8 mouse cellular contexts compared by ENCODE assay signal in the genomic region with DNA sequence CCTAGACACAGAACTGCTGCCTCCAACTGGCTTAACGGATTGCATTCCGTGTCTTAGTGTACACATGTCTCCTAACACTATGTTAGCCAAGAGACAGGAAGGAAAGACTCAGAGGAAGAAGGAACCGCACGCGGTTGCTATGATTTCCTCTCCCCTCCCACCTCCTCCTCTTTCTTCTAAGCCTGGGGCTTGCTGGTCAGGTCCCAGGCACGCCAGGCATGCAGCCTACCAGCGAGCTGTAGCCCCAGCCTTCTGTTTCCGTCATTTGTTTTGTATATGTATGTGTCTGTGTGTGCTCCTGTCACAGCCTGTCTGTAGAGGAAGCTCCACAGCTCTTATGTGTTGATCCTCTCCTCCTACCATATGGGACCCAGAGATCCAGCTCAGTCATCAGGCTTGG. TPM values are rescaled to one million over a fixed set of nuclear protein-coding genes. Genes with fewer than 3 reads are reported as not detected.
DNase-seq lines count a peak whose midpoint lies in the region; ATAC-seq lines count a peak whose summit lies in the region.

No protein-coding gene starts in this region.

- H3K9me3 ChIP-seq in forebrain, embryonic 13.5 days (replicated peaks) = no peaks in the 10 kb centered on the region
- H3K9me3 ChIP-seq in hindbrain, embryonic 15.5 days = no peaks in the 10 kb centered on the region; the same call in 1 of the 2 replicates
- no peaks in the 10 kb centered on the region for H3K9me3 ChIP-seq in limb, embryonic 15.5 days

- peak; percentile 36; the same call in 1 of the 2 replicates for ATAC-seq in forebrain, embryonic 13.5 days
- peak; percentile 27; the same call in 1 of the 2 replicates for ATAC-seq in hindbrain, embryonic 15.5 days (ENCODE audit: low FRiP score, low read depth)
- peak; percentile 58; the same call in 1 of the 2 replicates for ATAC-seq in limb, embryonic 15.5 days (ENCODE audit: insufficient number of reproducible peaks, low FRiP score, low TSS enrichment, low read depth)

- peak; percentile 17 to 65 for DNase-seq in left cerebral cortex, postnatal 10 days (ENCODE audit: extremely low spot score in 1 of 2, low spot score in 2 of 2)
- no peak for DNase-seq in left cerebral cortex, postnatal 4 days
- peak; percentile 57 to 64 for DNase-seq in natural killer cell, adult 2 months (ENCODE audit: low spot score in 2 of 2)
- DNase-seq in MN1 (ENCODE audit: low spot score) = no peak
- no peak for DNase-seq in cerebellum, postnatal 4 days (ENCODE audit: low spot score in 2 of 2)

- no peaks in the 10 kb centered on the region for H3K4me1 ChIP-seq in forebrain, embryonic 13.5 days
- H3K4me1 ChIP-seq in hindbrain, embryonic 15.5 days (replicated peaks) = no peaks in the 10 kb centered on the region
- H3K4me1 ChIP-seq in limb, embryonic 15.5 days = peaks cover 12% of the 10 kb centered on the region

- H3K27me3 ChIP-seq in forebrain, embryonic 13.5 days = no peaks in the 10 kb centered on the region
- no peaks in the 10 kb centered on the region for H3K27me3 ChIP-seq in hindbrain, embryonic 15.5 days
- H3K27me3 ChIP-seq in limb, embryonic 15.5 days = no peaks in the 10 kb centered on the region

- H3K4me3 ChIP-seq in forebrain, embryonic 13.5 days = no peak overlapping the region
- no peak overlapping the region for H3K4me3 ChIP-seq in hindbrain, embryonic 15.5 days
- no peak overlapping the region for H3K4me3 ChIP-seq in limb, embryonic 15.5 days

- no peak overlapping the region for H3K4me2 ChIP-seq in forebrain, embryonic 13.5 days
- H3K4me2 ChIP-seq in hindbrain, embryonic 15.5 days = no peak overlapping the region
- no peak overlapping the region for H3K4me2 ChIP-seq in limb, embryonic 15.5 days

- WGBS in forebrain, embryonic 13.5 days = 72% methylated on average over 8 of the region's 8 CpGs
- 62% methylated on average over 8 of the region's 8 CpGs for WGBS in hindbrain, embryonic 15.5 days
- WGBS in limb, embryonic 15.5 days = 27% methylated on average over 8 of the region's 8 CpGs

- intact Hi-C loops in left cerebral cortex, postnatal 10 days (cut with DNase I) = no loop called here
- intact Hi-C loops in left cerebral cortex, postnatal 4 days (cut with DNase I) = no loop called here

- no peaks in the 10 kb centered on the region for H3K36me3 ChIP-seq in forebrain, embryonic 13.5 days (ENCODE audit: poor library complexity, severe bottlenecking)
- no peaks in the 10 kb centered on the region; the same call in 1 of the 2 replicates for H3K36me3 ChIP-seq in hindbrain, embryonic 15.5 days
- H3K36me3 ChIP-seq in limb, embryonic 15.5 days = no peaks in the 10 kb centered on the region

- no peak overlapping the region for H3K9ac ChIP-seq in forebrain, embryonic 13.5 days
- H3K9ac ChIP-seq in hindbrain, embryonic 15.5 days = no peak overlapping the region
- H3K9ac ChIP-seq in limb, embryonic 15.5 days = 0 out of 2 replicates have a peak overlapping the region, but pooled peaks have one; percentile 4

- H3K27ac ChIP-seq in forebrain, embryonic 13.5 days = peak overlapping the region; percentile 0; the same call in 1 of the 2 replicates
- H3K27ac ChIP-seq in hindbrain, embryonic 15.5 days (replicated peaks) = no peak overlapping the region
- H3K27ac ChIP-seq in limb, embryonic 15.5 days = peak overlapping the region; percentile 54

RNA-seq across cellular contexts. Expression of gene Mvb12b, which starts 20.6 kb away (rescaled TPM):
- 100 to 1,000 TPM; 108 to 114 TPM for total RNA-seq in left cerebral cortex, postnatal 10 days (2021)
- total RNA-seq in left cerebral cortex, postnatal 4 days (2021) = 100 to 1,000 TPM; 142 to 149 TPM
- 61.3 and 63.9 TPM in 2 replicates for polyA plus RNA-seq in forebrain, embryonic 13.5 days (2015; fragmentation: Nextera tagmentation; extraction: Ambion mirVana)
- 66.2 and 68.6 TPM in 2 replicates for polyA plus RNA-seq in hindbrain, embryonic 15.5 days (2015; fragmentation: Nextera tagmentation; extraction: Ambion mirVana)
- polyA plus RNA-seq in limb, embryonic 15.5 days (2015; fragmentation: Nextera tagmentation; extraction: Ambion mirVana) = 18.2 and 19.0 TPM in 2 replicates

Comparison
In these comparisons a context has a peak if more than half of its experiments do, and no peak if none do; other contexts are left out.
1. DNase-seq: peak in left cerebral cortex, postnatal 10 days (2 of 2) and natural killer cell, adult 2 months (2 of 2); none in left cerebral cortex, postnatal 4 days (single experiment), MN1 (single experiment) and cerebellum, postnatal 4 days (0 of 2).
2. Peak in every context shown above with its lines, with median percentiles within 50 percentile points of each other: ATAC-seq.